Mouse (Mus musculus) gastrocnemius, adult 8-10 months (tissue): ENCODE measurements around the gene Chrm5. TPM values are rescaled to one million over a fixed set of nuclear protein-coding genes. Genes with fewer than 3 reads are reported as not detected.
"Not testable (repeated sequence)": the region's sequence is repeated elsewhere in the genome, so short reads cannot be mapped to it uniquely, and the experiment has no call there.

Experiments used
- DNase-seq, 2 experiments: peaks; one replicate each; pipeline ENCODE4 v3.0.0; 2022; ENCODE audit warnings: low spot score in 2 of 2
- total RNA-seq, 4 experiments: library from RNA; stranded (reverse); gene quantifications; 2 replicates each; pipeline ENCODE4 v1.2.4; 2022

Gene Chrm5
- total RNA-seq, 4 experiments from 2014 or later, result not detected

GRCm38 (mm10) chr2:112482533-112483333 lies 2.2 kb upstream of the Chrm5 start:
- DNase-seq, result no peak

GRCm38 (mm10) chr2:112481564-112481963 lies 995 bp upstream of the Chrm5 start:
- DNase-seq, result no peak

- DNase-seq, result no peak
Observed at GRCm38 (mm10) chr2:112476554-112476953, 4.0 kb downstream of the Chrm5 start.

- DNase-seq, result no peak
Observed at GRCm38 (mm10) chr2:112474997-112475724, 5.4 kb downstream of the Chrm5 start.

GRCm38 (mm10) chr2:112472076-112472475 lies 8.5 kb downstream of the Chrm5 start:
- no peak for DNase-seq

- no peak for DNase-seq
Observed at GRCm38 (mm10) chr2:112470961-112471381, 9.6 kb downstream of the Chrm5 start.

GRCm38 (mm10) chr2:112469542-112469941 lies 11.0 kb downstream of the Chrm5 start:
- no peak for DNase-seq

GRCm38 (mm10) chr2:112460557-112460956 lies 20.0 kb downstream of the Chrm5 start:
- no peak for DNase-seq

GRCm38 (mm10) chr2:112454862-112455564 lies 25.6 kb downstream of the Chrm5 start, which contains the start of gene Emc7:
TSS of gene Emc7 (plus strand) at chr2:112454997.
- DNase-seq, result peak; percentile 88 to 91

- DNase-seq, result no peak
Observed at GRCm38 (mm10) chr2:112454125-112454861, 26.3 kb downstream of the Chrm5 start.

- DNase-seq, result not testable (repeated sequence)
Observed at GRCm38 (mm10) chr2:112452513-112452912, 28.1 kb downstream of the Chrm5 start.

GRCm38 (mm10) chr2:112449597-112450296 lies 30.8 kb downstream of the Chrm5 start:
- DNase-seq, result no peak

GRCm38 (mm10) chr2:112448510-112449059 lies 32.0 kb downstream of the Chrm5 start:
- no peak for DNase-seq

GRCm38 (mm10) chr2:112448046-112448445 lies 32.5 kb downstream of the Chrm5 start:
- not testable (repeated sequence) for DNase-seq

- no peak for DNase-seq
Observed at GRCm38 (mm10) chr2:112445511-112445910, 35.1 kb downstream of the Chrm5 start.

- no peak for DNase-seq
Observed at GRCm38 (mm10) chr2:112443491-112443890, 37.1 kb downstream of the Chrm5 start.

- DNase-seq, result no peak
Observed at GRCm38 (mm10) chr2:112437589-112437988, 43.0 kb downstream of the Chrm5 start.

- no peak for DNase-seq
Observed at GRCm38 (mm10) chr2:112436292-112436691, 44.3 kb downstream of the Chrm5 start.

GRCm38 (mm10) chr2:112433359-112433758 lies 47.2 kb downstream of the Chrm5 start:
- no peak for DNase-seq

GRCm38 (mm10) chr2:112432523-112432922 lies 48.0 kb downstream of the Chrm5 start:
- DNase-seq, result no peak
